Mouse (Mus musculus) liver, embryonic 16.5 days (tissue): ENCODE measurements around the gene Wrap73. TPM values are rescaled to one million over a fixed set of nuclear protein-coding genes. Genes with fewer than 3 reads are reported as not detected.

ENCODE experiments used
- ATAC-seq: fragments of 200-750 bp; cut with Nextera tagmentation; 2 replicates; pipeline ENCODE4 v1.8.0; 2017; ENCODE audit warnings: low read depth, mild to moderate bottlenecking, moderate number of reproducible peaks, moderate library complexity
- H3K27ac ChIP-seq: fragments of 300-500 bp; sonication (generic); 2 replicates; pipeline ENCODE4 v1.5.1; 2014; ENCODE audit warnings: mild to moderate bottlenecking, low read length
- H3K27me3 ChIP-seq: fragments of 300-500 bp; sonication (generic); 2 replicates; pipeline ENCODE4 v1.6.1; 2014; ENCODE audit warnings: low read depth, low read length, mixed read lengths; ENCODE audit not compliant: control insufficient read depth, insufficient read depth
- H3K36me3 ChIP-seq: fragments of 300-500 bp; sonication (generic); 2 replicates; pipeline ENCODE4 v1.6.1; 2014; ENCODE audit warnings: mild to moderate bottlenecking; ENCODE audit not compliant: control insufficient read depth, insufficient read depth
- H3K4me1 ChIP-seq: fragments of 300-500 bp; sonication (generic); 2 replicates; pipeline ENCODE4 v1.6.1; 2014; ENCODE audit warnings: low read depth, low read length, mixed read lengths; ENCODE audit not compliant: control insufficient read depth
- H3K4me2 ChIP-seq: fragments of 300-500 bp; sonication (generic); 2 replicates; pipeline ENCODE4 v1.6.1; 2014; ENCODE audit warnings: low read depth, low read length, mixed read lengths
- H3K4me3 ChIP-seq: fragments of 300-500 bp; sonication (generic); 2 replicates; pipeline ENCODE4 v1.5.1; 2014; ENCODE audit warnings: low read depth, mild to moderate bottlenecking, low read length
- H3K9ac ChIP-seq: fragments of 300-500 bp; sonication (generic); 2 replicates; pipeline ENCODE4 v1.6.1; 2014; ENCODE audit warnings: low read depth, low read length
- H3K9me3 ChIP-seq: fragments of 300-500 bp; sonication (generic); replicated peaks from 2 replicates; pipeline ENCODE4 v1.6.1; 2016; ENCODE audit warnings: low read length; ENCODE audit not compliant: control insufficient read depth
- WGBS: fragments of 180-500 bp; shearing (Covaris S2); extraction: QIAGEN DNeasy Blood & Tissue Kit; methylation state at CpG from one replicate; pipeline ENCODE4 v1.1.7; 2014; ENCODE audit not compliant: insufficient replicate concordance; 5-methylcytosine and 5-hydroxymethylcytosine counted together
- polyA plus RNA-seq: library from polyadenylated mRNA; unstranded; fragments of >200 nt; fragmentation: Nextera tagmentation; extraction: Ambion mirVana; gene quantifications from 2 replicates; pipeline ENCODE4 v1.2.1, GENCODE M21; 2015

The Wrap73 gene
- 22.5 and 24.7 TPM in 2 replicates for polyA plus RNA-seq

GRCm38 (mm10) chr4:154142211-154143040 lies at the start of gene Wrap73:
Wrap73 (plus strand) TSS chr4:154142372.
- WGBS = 2% methylated on average over 49 of the region's 49 CpGs
- Histone ChIP-seq H3K4me1 (peaks cover 24% of the 10 kb centered on the region), H3K27ac (peak within 1 kb of the TSS; percentile 77), H3K36me3 (peaks cover 6% of the 10 kb centered on the region), H3K4me3 (peak within 1 kb of the TSS; percentile 83), H3K9ac (peak within 1 kb of the TSS; percentile 88), H3K9me3 (no peaks in the 10 kb centered on the region), H3K27me3 (peaks cover 47% of the 10 kb centered on the region), H3K4me2 (peak within 1 kb of the TSS; percentile 83)
- ATAC-seq = peak; percentile 98

DNA sequence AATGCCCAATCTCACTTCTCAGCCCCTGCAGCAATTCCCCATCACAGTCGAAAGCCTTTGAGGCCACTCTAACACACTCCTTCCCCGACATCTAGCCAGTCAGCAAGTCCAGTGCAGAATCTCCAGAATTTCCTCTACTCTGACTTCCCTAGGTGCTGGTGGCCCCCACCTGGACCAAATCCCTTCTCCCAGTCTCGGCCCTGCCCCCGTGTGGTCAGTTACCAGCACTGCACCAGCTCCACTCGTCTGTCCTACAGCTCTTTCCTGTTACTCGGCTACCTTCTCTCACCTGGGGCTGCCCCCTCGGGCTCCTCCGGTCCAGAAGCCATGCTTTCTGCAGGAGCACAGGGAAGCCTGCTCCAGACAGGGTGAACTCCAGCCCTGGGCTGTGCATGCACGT lies 49.0 kb upstream of the Wrap73 start:
- 8% methylated on average over 9 of the region's 9 CpGs for WGBS
- Histone ChIP-seq H3K9me3 (no peaks in the 10 kb centered on the region), H3K4me2 (no peak overlapping the region), H3K27ac (no peak overlapping the region), H3K36me3 (no peaks in the 10 kb centered on the region), H3K4me1 (no peaks in the 10 kb centered on the region), H3K27me3 (peaks cover 3% of the 10 kb centered on the region; the same call in 1 of the 2 replicates), H3K9ac (no peak overlapping the region), H3K4me3 (no peak overlapping the region)
- ATAC-seq = no peak

GRCm38 (mm10) chr4:154096111-154096510 lies 46.1 kb upstream of the Wrap73 start:
- no peaks in the 10 kb centered on the region for H3K36me3 ChIP-seq
- H3K4me2 ChIP-seq = no peak overlapping the region
- H3K4me3 ChIP-seq = no peak overlapping the region
- H3K9ac ChIP-seq = no peak overlapping the region
- H3K9me3 ChIP-seq = no peaks in the 10 kb centered on the region
- ATAC-seq = no peak
- H3K27me3 ChIP-seq = peaks cover 3% of the 10 kb centered on the region; the same call in 1 of the 2 replicates
- no peak overlapping the region for H3K27ac ChIP-seq
- H3K4me1 ChIP-seq = no peaks in the 10 kb centered on the region
- WGBS = 16% methylated on average over 6 of the region's 6 CpGs

- WGBS = 37% methylated on average over 7 of the region's 7 CpGs
- Histone ChIP-seq H3K9me3 (no peaks in the 10 kb centered on the region), H3K4me2 (no peak overlapping the region), H3K4me3 (no peak overlapping the region), H3K27ac (no peak overlapping the region), H3K4me1 (no peaks in the 10 kb centered on the region), H3K9ac (no peak overlapping the region), H3K36me3 (no peaks in the 10 kb centered on the region), H3K27me3 (peaks cover 3% of the 10 kb centered on the region; the same call in 1 of the 2 replicates)
- ATAC-seq = no peak
These were observed 42.8 kb upstream of the Wrap73 start for GRCm38 (mm10) chr4:154099361-154099760.

- Histone ChIP-seq H3K36me3 (no peaks in the 10 kb centered on the region), H3K9ac (no peak overlapping the region), H3K4me3 (no peak overlapping the region), H3K27ac (no peak overlapping the region), H3K4me1 (peaks cover 6% of the 10 kb centered on the region), H3K27me3 (no peaks in the 10 kb centered on the region; the same call in 1 of the 2 replicates), H3K4me2 (no peak overlapping the region), H3K9me3 (no peaks in the 10 kb centered on the region)
- no peak for ATAC-seq
- 60% methylated on average over 8 of the region's 8 CpGs for WGBS
These were observed 38.8 kb upstream of the Wrap73 start for GRCm38 (mm10) chr4:154103386-154103785.

GRCm38 (mm10) chr4:154103912-154104311 lies 38.3 kb upstream of the Wrap73 start:
- Histone ChIP-seq H3K4me2 (no peak overlapping the region), H3K36me3 (no peaks in the 10 kb centered on the region), H3K27ac (no peak overlapping the region), H3K9me3 (no peaks in the 10 kb centered on the region), H3K4me1 (peaks cover 6% of the 10 kb centered on the region), H3K9ac (no peak overlapping the region), H3K27me3 (no peaks in the 10 kb centered on the region; the same call in 1 of the 2 replicates), H3K4me3 (no peak overlapping the region)
- ATAC-seq = no peak
- WGBS = 68% methylated on average over 10 of the region's 10 CpGs

DNA sequence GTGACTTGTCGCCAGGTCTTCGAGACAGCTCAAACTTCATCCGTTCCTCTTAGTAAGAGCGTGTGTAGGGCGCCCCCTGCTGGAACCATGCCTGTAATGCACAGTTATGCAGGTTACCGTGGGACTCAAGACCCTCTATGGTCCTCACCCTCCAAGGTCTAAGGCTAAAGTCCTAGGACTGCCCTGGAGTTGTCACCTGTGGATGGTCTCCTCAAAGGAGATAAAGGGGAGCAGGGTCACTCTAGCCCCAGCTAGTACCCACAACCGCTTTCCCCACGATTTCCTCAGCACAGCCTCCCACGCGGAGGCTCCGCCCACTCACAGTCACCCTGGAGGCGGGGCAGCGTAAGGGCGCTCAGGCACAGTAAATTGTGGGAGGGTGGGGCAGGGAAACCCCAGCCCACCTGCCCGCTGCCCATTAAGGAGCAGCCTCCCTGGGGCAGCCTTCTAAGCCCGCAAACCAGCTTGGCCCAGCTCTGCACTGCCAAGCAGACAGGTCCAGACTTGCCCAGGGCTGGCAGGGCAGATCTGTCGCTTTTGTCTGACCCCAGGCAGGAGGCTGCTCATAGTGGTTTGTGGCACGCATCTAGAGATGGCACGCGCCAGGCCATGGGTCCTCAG lies 36.7 kb upstream of the Wrap73 start:
- ATAC-seq = peak; percentile 50
- 25% methylated on average over 20 of the region's 20 CpGs for WGBS
- Histone ChIP-seq H3K9me3 (no peaks in the 10 kb centered on the region), H3K4me2 (peak overlapping the region; percentile 48), H3K27ac (no peak overlapping the region), H3K4me3 (peak overlapping the region; percentile 28), H3K27me3 (no peaks in the 10 kb centered on the region; the same call in 1 of the 2 replicates), H3K9ac (0 out of 2 replicates have a peak overlapping the region, but pooled peaks have one; percentile 2), H3K4me1 (peaks cover 6% of the 10 kb centered on the region), H3K36me3 (no peaks in the 10 kb centered on the region)

- H3K4me3 ChIP-seq = no peak overlapping the region
- no peak overlapping the region for H3K27ac ChIP-seq
- H3K4me2 ChIP-seq = no peak overlapping the region
- H3K9me3 ChIP-seq = no peaks in the 10 kb centered on the region
- H3K27me3 ChIP-seq = no peaks in the 10 kb centered on the region; the same call in 1 of the 2 replicates
- ATAC-seq = no peak
- 62% methylated on average over 13 of the region's 13 CpGs for WGBS
- peaks cover 6% of the 10 kb centered on the region for H3K4me1 ChIP-seq
- H3K36me3 ChIP-seq = no peaks in the 10 kb centered on the region
- no peak overlapping the region for H3K9ac ChIP-seq
These were observed 35.6 kb upstream of the Wrap73 start for GRCm38 (mm10) chr4:154106497-154107061.
